Mouse (Mus musculus): ENCODE data around the gene Map1lc3a. TPM values are rescaled to one million over a fixed set of nuclear protein-coding genes. Genes with fewer than 3 reads are reported as not detected.

Map1lc3a gene
- total RNA-seq, 2 experiments from 2014 or later = 0.51 to 4.7 TPM

DNA sequence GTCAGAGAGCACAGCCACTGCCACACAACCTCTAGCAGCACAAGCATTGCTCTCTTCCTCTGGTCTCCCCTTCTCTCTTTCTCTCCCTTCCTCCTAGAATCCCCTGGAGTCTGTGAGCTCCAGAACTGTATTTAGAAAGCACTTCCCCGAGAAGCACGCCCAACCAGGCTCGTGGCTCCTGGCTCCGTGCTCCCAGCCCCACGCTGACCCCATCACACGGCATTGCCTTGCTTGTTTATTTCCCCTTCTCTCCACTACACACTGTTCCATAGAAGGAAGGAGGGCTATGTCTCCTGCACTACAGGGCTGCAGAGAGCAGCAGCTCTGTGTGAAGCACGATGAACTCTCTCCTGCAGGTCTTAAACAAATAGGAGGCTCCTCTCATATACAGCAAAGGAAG is 8.6 kb downstream of the Map1lc3a start:
- ATAC-seq (ENCODE audit: poor library complexity, severe bottlenecking) = no peak

DNA sequence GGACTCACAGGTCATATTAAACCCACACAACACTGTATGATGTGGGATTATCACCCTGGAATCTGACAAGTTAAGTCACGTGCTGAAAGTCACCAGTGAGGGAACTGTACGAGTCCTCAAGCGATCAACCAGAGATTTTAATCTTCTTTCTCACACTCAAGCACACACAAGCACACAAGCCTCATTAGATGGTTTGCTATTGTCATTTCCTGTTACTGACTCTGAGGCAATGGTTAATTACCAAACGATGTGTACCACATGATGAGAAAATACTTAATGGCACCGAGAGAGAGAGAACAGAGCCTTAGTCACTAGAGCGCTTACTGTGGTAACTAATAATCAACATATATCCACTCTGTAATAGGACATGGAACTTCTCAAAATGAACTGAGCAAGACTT is 9.6 kb downstream of the Map1lc3a start:
- no peak for ATAC-seq (ENCODE audit: poor library complexity, severe bottlenecking)

DNA sequence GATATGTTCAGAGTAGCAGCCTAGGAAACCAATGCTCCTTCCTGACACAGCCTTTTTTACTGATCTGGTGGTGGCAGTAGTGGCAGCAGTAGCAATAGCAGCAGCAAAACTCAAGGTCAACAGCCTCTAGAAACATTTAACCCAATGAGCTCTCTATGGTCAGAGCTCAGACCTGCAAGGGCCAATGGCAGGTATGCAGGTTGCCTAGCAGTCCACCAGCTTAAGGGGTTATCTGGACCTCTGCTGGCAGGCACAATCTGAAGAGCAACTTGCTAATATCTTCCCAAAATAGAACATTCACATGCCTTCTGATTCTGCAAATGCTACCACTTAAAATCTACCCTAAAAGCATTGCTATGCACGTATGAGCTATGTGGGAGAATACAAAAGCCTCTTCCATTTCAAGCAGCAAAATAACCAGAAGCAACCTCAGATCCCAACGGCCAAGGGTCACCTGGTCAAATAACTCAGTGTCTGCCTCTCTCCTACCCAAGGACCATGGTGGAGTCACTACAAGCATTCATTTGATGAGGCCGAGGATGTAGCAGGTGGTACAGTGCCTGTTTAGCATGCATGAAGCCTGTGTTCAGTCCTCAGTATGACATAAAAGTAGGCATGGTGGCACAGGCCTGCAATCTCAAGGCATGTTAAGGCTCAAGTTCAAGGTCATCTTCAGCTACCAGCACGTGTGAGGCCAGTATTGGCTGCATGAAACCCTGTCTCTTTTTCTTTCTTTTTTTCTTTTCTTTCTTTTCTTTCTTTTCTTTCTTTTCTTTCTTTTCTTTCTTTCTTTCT is 11.6 kb downstream of the Map1lc3a start:
- no peak for ATAC-seq (ENCODE audit: poor library complexity, severe bottlenecking)

DNA sequence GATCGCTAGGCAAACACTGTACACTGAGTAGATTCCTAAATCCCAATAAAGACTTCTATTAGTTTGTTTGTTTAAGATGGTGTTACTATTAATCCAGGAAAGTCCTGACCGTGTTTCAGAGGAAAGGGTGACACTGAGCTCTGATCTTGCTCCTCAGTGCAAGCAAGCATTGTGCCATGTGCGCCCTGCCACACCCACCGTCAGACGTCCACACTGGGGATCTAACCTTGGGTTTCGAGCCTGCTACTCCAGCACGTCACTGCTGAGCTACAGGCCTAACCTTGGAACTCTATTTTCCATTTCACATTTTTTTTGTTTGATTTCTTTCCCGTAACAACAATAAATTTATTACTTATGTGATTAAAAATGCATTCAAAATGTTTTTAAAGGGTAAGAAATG is 14.0 kb downstream of the Map1lc3a start:
- no peak for ATAC-seq (ENCODE audit: poor library complexity, severe bottlenecking)

DNA sequence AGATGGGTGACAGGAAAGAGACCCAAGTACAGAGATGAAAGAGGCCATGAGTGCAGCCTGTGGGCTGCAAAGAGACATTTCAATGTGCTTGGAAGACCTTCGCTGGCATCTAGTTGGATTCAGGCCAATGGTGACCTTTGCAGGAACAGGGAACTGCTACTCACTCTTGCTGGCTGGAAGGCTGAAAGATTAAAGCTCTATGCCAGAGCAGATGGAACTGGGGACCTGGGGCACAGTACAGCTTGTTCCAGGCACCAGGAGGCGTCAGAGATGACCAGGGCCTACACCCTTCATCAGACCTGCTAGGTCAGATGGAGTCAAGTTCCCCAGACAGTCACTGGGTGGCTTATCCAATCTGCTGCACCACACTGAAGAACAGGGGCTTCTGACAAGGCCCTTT is 17.3 kb downstream of the Map1lc3a start:
- no peak for ATAC-seq (ENCODE audit: poor library complexity, severe bottlenecking)

DNA sequence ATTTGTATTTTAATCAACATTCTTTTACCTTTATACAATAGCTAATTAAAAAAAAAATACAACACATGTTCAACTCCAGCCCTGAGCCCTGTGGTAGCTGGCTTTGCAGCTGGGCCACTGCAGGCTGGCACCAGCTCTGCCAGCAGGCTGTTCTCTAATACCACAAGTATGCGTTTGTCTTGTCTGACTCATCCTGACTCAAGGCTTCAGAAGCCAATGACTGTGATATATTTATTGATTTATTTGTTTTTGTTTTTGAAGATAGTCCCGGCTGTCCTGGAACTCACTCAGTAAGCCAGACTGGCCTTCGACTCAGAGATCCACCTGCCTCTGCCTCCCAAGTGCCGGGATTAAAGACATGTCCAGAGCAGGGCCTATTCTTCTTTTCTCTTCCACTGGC is 17.8 kb downstream of the Map1lc3a start:
- no peak for ATAC-seq (ENCODE audit: poor library complexity, severe bottlenecking)

DNA sequence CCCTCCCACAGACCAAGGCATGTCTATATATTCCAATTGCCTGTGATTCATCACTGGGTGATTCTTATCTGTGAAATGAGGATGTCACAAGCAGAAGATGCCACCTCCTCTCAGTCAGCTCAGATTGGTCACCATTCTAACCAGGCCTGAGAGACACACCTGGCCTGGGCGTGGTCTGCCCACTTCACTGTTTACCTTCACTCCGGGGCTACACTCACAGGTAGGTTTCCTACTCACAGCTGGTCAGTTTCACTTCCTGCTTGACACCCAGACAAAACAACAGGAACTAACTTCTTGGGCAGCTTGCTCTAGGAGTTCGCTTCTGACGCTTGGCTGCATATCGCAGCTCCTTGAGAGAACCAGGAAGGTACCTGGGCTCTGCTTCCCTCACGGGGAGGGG is 19.4 kb downstream of the Map1lc3a start:
- no peak; the same call in 1 of the 2 replicates for ATAC-seq (ENCODE audit: poor library complexity, severe bottlenecking)

DNA sequence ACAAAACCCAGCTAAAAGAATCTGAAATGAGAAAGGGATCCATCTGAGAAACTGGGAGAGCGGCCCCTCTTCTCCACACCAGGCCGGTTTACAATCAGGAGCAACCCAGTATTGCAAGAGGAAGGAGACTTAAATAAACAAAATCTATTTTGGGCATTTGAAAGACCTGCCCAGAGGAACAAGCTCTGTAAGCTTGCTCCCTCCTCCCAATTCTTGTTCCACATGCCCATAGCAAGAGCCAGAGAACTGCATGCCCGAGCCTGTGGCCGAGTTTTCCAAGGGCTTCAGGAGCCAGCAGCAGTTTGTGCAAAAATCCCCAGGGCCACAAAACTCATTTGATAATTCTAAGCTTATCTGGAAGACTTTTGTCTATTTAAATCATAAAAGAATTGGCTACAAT is 23.5 kb downstream of the Map1lc3a start:
- ATAC-seq (ENCODE audit: poor library complexity, severe bottlenecking) = no peak

DNA sequence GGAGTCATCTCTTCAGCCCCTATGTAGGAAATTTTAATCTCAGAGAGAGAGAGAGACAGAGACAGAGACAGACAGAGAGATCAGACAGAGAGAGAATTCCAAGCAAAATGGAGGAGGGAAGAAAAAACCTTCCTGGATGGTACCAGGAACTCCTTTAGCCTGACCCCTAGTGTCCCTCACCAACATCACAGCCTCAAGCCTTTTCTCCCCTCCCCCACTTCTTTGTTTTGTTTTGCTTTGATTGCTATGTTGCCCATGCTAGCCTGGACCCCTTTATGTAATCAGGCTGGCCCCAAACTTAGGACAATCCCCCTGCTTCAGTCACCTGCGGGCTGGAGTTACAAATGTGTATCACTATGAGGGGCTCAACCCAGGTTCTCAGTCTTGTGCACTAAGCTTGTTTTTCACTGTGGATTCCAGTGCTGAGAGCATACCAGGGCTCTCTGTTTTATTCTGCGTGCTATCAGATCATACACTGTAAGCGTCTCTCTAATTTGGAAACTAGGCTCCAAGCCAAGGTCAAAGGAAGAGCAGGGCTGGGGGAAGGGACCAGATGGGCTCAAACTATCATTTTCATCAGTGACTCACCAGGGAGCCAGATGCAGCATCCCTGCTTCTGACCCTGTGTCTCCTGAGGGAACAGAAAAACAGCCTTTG is 33.0 kb downstream of the Map1lc3a start:
- no peak for ATAC-seq (ENCODE audit: poor library complexity, severe bottlenecking)

DNA sequence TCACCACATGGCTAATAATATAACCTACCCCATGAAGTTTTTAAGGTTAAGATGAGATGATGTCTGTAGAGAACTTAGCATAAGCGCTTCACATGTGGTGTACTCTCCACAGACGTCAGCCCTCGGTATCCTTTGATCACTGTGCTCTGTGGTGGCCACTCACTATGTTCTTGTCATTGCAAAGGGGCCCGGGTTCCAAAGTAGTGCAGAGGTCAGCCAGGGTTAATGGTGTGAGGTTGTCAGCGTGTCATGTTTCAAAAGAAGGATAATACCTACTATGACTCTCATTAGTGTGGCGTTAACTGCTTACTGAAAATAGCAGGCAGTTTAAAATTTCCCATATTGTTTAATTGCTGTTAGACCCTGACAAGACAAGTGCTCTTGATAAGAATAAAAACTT is 37.6 kb downstream of the Map1lc3a start:
- no peak for ATAC-seq (ENCODE audit: poor library complexity, severe bottlenecking)

DNA sequence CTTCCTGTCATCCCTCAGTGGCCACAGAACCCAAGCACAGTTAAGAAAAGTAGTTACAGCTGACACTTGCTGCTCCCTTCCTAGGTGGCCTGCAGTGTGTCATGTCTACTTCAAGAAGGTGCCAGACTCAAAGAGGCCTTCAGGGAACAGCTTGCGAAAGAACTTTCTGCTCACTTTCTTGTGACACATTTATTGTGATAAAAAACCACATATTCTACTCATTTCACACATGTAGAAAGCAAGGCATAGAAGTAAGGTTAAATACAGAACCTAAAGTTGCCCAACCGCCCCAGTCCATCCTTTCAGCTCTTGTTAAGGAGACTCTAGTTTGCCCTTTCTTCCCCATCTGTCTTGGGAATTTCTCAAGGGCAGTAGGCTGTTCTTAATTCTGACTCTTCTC is 42.5 kb downstream of the Map1lc3a start:
- ATAC-seq (ENCODE audit: poor library complexity, severe bottlenecking) = peak; percentile 87

DNA sequence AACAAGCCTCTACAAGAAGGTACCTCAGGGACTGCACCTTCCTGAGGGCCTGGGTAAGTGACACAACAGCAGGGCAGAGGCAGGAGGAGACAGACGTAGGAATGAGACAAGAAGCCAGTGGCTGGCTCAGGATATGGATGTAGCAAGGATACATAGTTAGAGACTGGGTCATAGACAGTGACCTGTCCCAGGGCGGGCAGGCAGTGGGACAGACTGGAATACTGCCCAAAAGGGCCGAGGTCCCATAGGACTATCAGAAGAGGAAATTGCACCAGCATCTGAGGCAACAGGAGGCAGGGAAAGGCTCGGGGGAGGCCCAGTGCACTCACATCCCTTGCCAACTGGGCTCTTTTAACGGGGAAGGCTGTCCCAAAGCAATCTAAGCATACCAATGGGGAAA is 44.5 kb downstream of the Map1lc3a start:
- no peak for ATAC-seq (ENCODE audit: poor library complexity, severe bottlenecking)

DNA sequence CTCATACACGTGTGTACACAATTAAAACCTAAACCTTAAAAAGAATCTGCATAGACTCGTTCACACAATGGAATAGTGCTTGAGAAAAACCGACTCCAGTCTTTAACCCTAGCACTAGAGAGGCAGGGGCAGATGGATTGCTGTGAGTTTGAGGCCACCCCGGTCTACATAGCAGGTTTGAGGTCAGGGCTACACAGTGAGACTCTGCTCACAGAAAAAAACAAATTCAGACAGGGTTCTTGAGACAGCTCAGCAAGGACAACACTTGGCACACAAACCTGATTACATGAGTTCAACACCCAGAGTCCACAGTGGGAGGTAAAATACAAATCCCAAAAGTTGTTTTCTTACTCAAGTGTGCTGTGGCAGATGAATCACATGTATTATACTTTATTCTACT is 49.9 kb downstream of the Map1lc3a start:
- no peak for ATAC-seq (ENCODE audit: poor library complexity, severe bottlenecking)

Other genes starting within 250 kb of the Map1lc3a start
- 59.7 and 65.7 TPM in 2 replicates for gene Ahcy, start 201.8 kb upstream of the Map1lc3a start, total RNA-seq (2015)
- 35.9 and 37.7 TPM in 2 replicates for gene Ahcy, start 201.8 kb upstream of the Map1lc3a start, total RNA-seq (2017)
- 74.4 and 87.7 TPM in 2 replicates for gene Itch, start 142.8 kb upstream of the Map1lc3a start, total RNA-seq (2015)
- 97.9 and 102 TPM in 2 replicates for gene Itch, start 142.8 kb upstream of the Map1lc3a start, total RNA-seq (2017)
- gene Dynlrb1, start 39.8 kb upstream of the Map1lc3a start, total RNA-seq (2015) = 365 and 368 TPM in 2 replicates
- 240 and 243 TPM in 2 replicates for gene Dynlrb1, start 39.8 kb upstream of the Map1lc3a start, total RNA-seq (2017)
- gene Pigu, start 81.1 kb downstream of the Map1lc3a start, total RNA-seq (2015) = 33.3 and 41.5 TPM in 2 replicates
- 23.7 and 24.4 TPM in 2 replicates for gene Pigu, start 81.1 kb downstream of the Map1lc3a start, total RNA-seq (2017)
- 30.5 and 31.0 TPM in 2 replicates for gene Trp53inp2, start 104.8 kb downstream of the Map1lc3a start, total RNA-seq (2015)
- 18.8 and 29.5 TPM in 2 replicates for gene Trp53inp2, start 104.8 kb downstream of the Map1lc3a start, total RNA-seq (2017)
- gene Ncoa6, start 197.6 kb downstream of the Map1lc3a start, total RNA-seq (2015) = 65.1 and 71.0 TPM in 2 replicates
- gene Ncoa6, start 197.6 kb downstream of the Map1lc3a start, total RNA-seq (2017) = 16.7 and 24.8 TPM in 2 replicates
- 8.9 and 9.6 TPM in 2 replicates for gene Acss2, start 241.7 kb downstream of the Map1lc3a start, total RNA-seq (2015)
- gene Acss2, start 241.7 kb downstream of the Map1lc3a start, total RNA-seq (2017) = 12.0 and 13.6 TPM in 2 replicates
- not detected in 2 replicates for gene Ggt7, start 241.9 kb downstream of the Map1lc3a start, total RNA-seq (2015)
- not detected in 2 replicates for gene Ggt7, start 241.9 kb downstream of the Map1lc3a start, total RNA-seq (2017)

Measured in megakaryocyte, adult 5-6 weeks (primary cell).